In genomic region chr6:73367616-73368015, GRCm38 (mm10) we compare ENCODE assay signal across 8 mouse cellular contexts.
DNase-seq lines count a peak whose midpoint lies in the region; ATAC-seq and TF ChIP-seq lines count a peak whose summit lies in the region.

No protein-coding gene starts in this region.

- 6% methylated on average over 5 of the region's 5 CpGs for WGBS in cerebellum, adult 2 months
- WGBS in forebrain, postnatal 0 days: under 1% methylated on average over 5 of the region's 5 CpGs
- 7% methylated on average over 5 of the region's 5 CpGs for WGBS in hindbrain, embryonic 10.5 days
- 3% methylated on average over 5 of the region's 5 CpGs for WGBS in lung, embryonic 16.5 days

- H3K27ac ChIP-seq in cerebellum, adult 2 months (ENCODE audit: insufficient read depth, low read length): no peak overlapping the region
- no peak overlapping the region for H3K27ac ChIP-seq in forebrain, postnatal 0 days (ENCODE audit: low read depth, low read length)
- no peak overlapping the region for H3K27ac ChIP-seq in hindbrain, embryonic 10.5 days
- no peak overlapping the region for H3K27ac ChIP-seq in lung, embryonic 16.5 days (ENCODE audit: low read length)

- no peak for TF ChIP-seq POLR2A in cerebellum, adult 2 months (IDR thresholded peaks at IDR 0.05; ENCODE audit: borderline replicate concordance, insufficient read depth, low read length)

- peaks cover 11% of the 10 kb centered on the region for H3K4me1 ChIP-seq in cerebellum, adult 2 months (ENCODE audit: control insufficient read depth, insufficient read depth, low read length)
- H3K4me1 ChIP-seq in forebrain, postnatal 0 days (ENCODE audit: insufficient read depth): no peaks in the 10 kb centered on the region
- H3K4me1 ChIP-seq in hindbrain, embryonic 10.5 days (replicated peaks): peaks cover 11% of the 10 kb centered on the region; the same call in 1 of the 2 replicates
- peaks cover 6% of the 10 kb centered on the region for H3K4me1 ChIP-seq in lung, embryonic 16.5 days (replicated peaks; ENCODE audit: control insufficient read depth, insufficient read depth, low read length)

- no peaks in the 10 kb centered on the region for H3K36me3 ChIP-seq in forebrain, postnatal 0 days (ENCODE audit: insufficient read depth)
- H3K36me3 ChIP-seq in hindbrain, embryonic 10.5 days: no peaks in the 10 kb centered on the region
- H3K36me3 ChIP-seq in lung, embryonic 16.5 days (ENCODE audit: control insufficient read depth, insufficient read depth, low read length): no peaks in the 10 kb centered on the region

- peak; percentile 72 for DNase-seq in MN1 (ENCODE audit: low spot score)
- DNase-seq in cerebellum, adult 2 months: peak; percentile 74 to 78
- peak; percentile 91 for DNase-seq in forebrain, postnatal 0 days
- peak; percentile 70 for DNase-seq in hindbrain, embryonic 10.5 days (ENCODE audit: low spot score)
- DNase-seq in layer of hippocampus, adult 8-10 months (ENCODE audit: low spot score in 2 of 2): peak; percentile 61 to 83
- DNase-seq in ovary, postnatal 36 days (ENCODE audit: low spot score): peak; percentile 38
- DNase-seq in urinary bladder, postnatal 36 days (ENCODE audit: low spot score in 2 of 2): peak; percentile 46 to 63

- H3K27me3 ChIP-seq in cerebellum, adult 2 months (ENCODE audit: control insufficient read depth, insufficient read depth, low read length): no peaks in the 10 kb centered on the region
- H3K27me3 ChIP-seq in forebrain, postnatal 0 days (ENCODE audit: insufficient read depth, low read length): no peaks in the 10 kb centered on the region
- H3K27me3 ChIP-seq in hindbrain, embryonic 10.5 days (ENCODE audit: insufficient read depth, poor library complexity, severe bottlenecking): peaks cover 15% of the 10 kb centered on the region
- peaks cover 7% of the 10 kb centered on the region for H3K27me3 ChIP-seq in lung, embryonic 16.5 days (ENCODE audit: control insufficient read depth, insufficient read depth, low read depth, low read length)

- peak overlapping the region; percentile 33 for H3K4me2 ChIP-seq in forebrain, postnatal 0 days (ENCODE audit: low read depth)
- H3K4me2 ChIP-seq in lung, embryonic 16.5 days (ENCODE audit: low read depth, low read length): peak overlapping the region; percentile 48

- no peaks in the 10 kb centered on the region for H3K9me3 ChIP-seq in forebrain, postnatal 0 days (ENCODE audit: low read length)
- no peaks in the 10 kb centered on the region for H3K9me3 ChIP-seq in hindbrain, embryonic 10.5 days
- no peaks in the 10 kb centered on the region for H3K9me3 ChIP-seq in lung, embryonic 16.5 days (ENCODE audit: control insufficient read depth, low read length)

- ATAC-seq in forebrain, postnatal 0 days: peak; percentile 82
- peak; percentile 45; the same call in 1 of the 2 replicates for ATAC-seq in lung, embryonic 16.5 days (ENCODE audit: low read depth)

- no peak overlapping the region for H3K9ac ChIP-seq in forebrain, postnatal 0 days
- no peak overlapping the region for H3K9ac ChIP-seq in lung, embryonic 16.5 days (ENCODE audit: low read length)

- no peak overlapping the region for H3K4me3 ChIP-seq in cerebellum, adult 2 months (replicated peaks; ENCODE audit: insufficient read depth, low read depth, low read length)
- no peak overlapping the region for H3K4me3 ChIP-seq in forebrain, postnatal 0 days (ENCODE audit: low read depth, low read length)
- no peak overlapping the region for H3K4me3 ChIP-seq in hindbrain, embryonic 10.5 days
- peak overlapping the region; percentile 26 for H3K4me3 ChIP-seq in lung, embryonic 16.5 days (ENCODE audit: low read length)

- TF ChIP-seq CTCF in cerebellum, adult 2 months (IDR thresholded peaks at IDR 0.05; ENCODE audit: borderline replicate concordance, insufficient read depth, low read depth, low read length): peak; percentile 91
- peak; percentile 97 for TF ChIP-seq CTCF in forebrain, postnatal 0 days (IDR thresholded peaks at IDR 0.05; ENCODE audit: low read depth)

Comparison
In these comparisons a context has a peak if more than half of its experiments do, and no peak if none do; other contexts are left out.
1. DNase-seq: peak in every context shown above with its lines; median percentile 91 in forebrain, postnatal 0 days; 76 in cerebellum, adult 2 months; 72 in MN1; 72 in layer of hippocampus, adult 8-10 months; 70 in hindbrain, embryonic 10.5 days; 54 in urinary bladder, postnatal 36 days; 38 in ovary, postnatal 36 days.